Mouse (Mus musculus) heart, postnatal 10 days (tissue): ENCODE data around the gene 6430548M08Rik. TPM values are rescaled to one million over a fixed set of nuclear protein-coding genes. Genes with fewer than 3 reads are reported as not detected.

Experiments
- DNase-seq, 2 experiments: peaks; one replicate each; pipeline ENCODE4 v3.0.0; 2021
- intact Hi-C: fragments of 180-260 bp; cut with DNase I; formaldehyde crosslinking; loops from one replicate; pipeline ENCODE4 v1.15.1; 2025
- total RNA-seq, 2 experiments: library from RNA; stranded (reverse); gene quantifications; 2 replicates each; pipeline ENCODE4 v1.2.3; 2021

The 6430548M08Rik gene
- 10 to 100 TPM; 18.7 to 20.1 TPM for total RNA-seq

GRCm38 (mm10) chr8:120113758-120114255 is at the start of gene 6430548M08Rik:
6430548M08Rik (plus strand) TSS chr8:120114152.
- intact Hi-C loops = no loop called here
- peak; percentile 100 for DNase-seq

GRCm38 (mm10) chr8:120065611-120066010 is 48.3 kb upstream of the 6430548M08Rik start:
- intact Hi-C loops = no loop called here
- DNase-seq = no peak

GRCm38 (mm10) chr8:120066226-120066625 is 47.7 kb upstream of the 6430548M08Rik start:
- no peak for DNase-seq
- intact Hi-C loops = no loop called here

GRCm38 (mm10) chr8:120067936-120068668 is 45.9 kb upstream of the 6430548M08Rik start:
- DNase-seq = peak; percentile 80 to 81
- intact Hi-C loops = no loop called here

- DNase-seq = peak; percentile 89 to 93
- intact Hi-C loops = loop anchor here (1.0 to 5.0 kb wide), 3 partner anchors 89 to 289 kb away; no protein-coding TSS in a partner anchor
These were observed 42.3 kb upstream of the 6430548M08Rik start for GRCm38 (mm10) chr8:120071684-120072083.

- DNase-seq = no peak
- intact Hi-C loops = loop anchor here (1.0 to 5.0 kb wide), 3 partner anchors 90 to 290 kb away; no protein-coding TSS in a partner anchor
These were observed 41.7 kb upstream of the 6430548M08Rik start for GRCm38 (mm10) chr8:120072259-120072658.

GRCm38 (mm10) chr8:120072827-120073226 is 41.1 kb upstream of the 6430548M08Rik start:
- DNase-seq = peak; percentile 38 to 46
- intact Hi-C loops = loop anchor here (1.0 to 5.0 kb wide), 3 partner anchors 91 to 291 kb away; no protein-coding TSS in a partner anchor

GRCm38 (mm10) chr8:120074516-120074915 is 39.4 kb upstream of the 6430548M08Rik start:
- no peak for DNase-seq
- intact Hi-C loops = loop anchor here (5.0 kb wide), 2 partner anchors 92 to 292 kb away; no protein-coding TSS in a partner anchor

GRCm38 (mm10) chr8:120075347-120075746 is 38.6 kb upstream of the 6430548M08Rik start:
- no peak for DNase-seq
- intact Hi-C loops = no loop called here

- intact Hi-C loops = loop anchor here (1.0 kb wide), 1 partner anchor 134 kb away; no protein-coding TSS in a partner anchor
- DNase-seq = peak; percentile 77 to 87
These were observed 35.9 kb upstream of the 6430548M08Rik start for GRCm38 (mm10) chr8:120078080-120078479.

GRCm38 (mm10) chr8:120079361-120079760 is 34.6 kb upstream of the 6430548M08Rik start:
- DNase-seq = no peak
- intact Hi-C loops = no loop called here

GRCm38 (mm10) chr8:120083261-120083660 is 30.7 kb upstream of the 6430548M08Rik start:
- intact Hi-C loops = no loop called here
- DNase-seq = no peak

- intact Hi-C loops = no loop called here
- DNase-seq = no peak
These were observed 29.2 kb upstream of the 6430548M08Rik start for GRCm38 (mm10) chr8:120084783-120085182.

GRCm38 (mm10) chr8:120089511-120089910 is 24.4 kb upstream of the 6430548M08Rik start:
- intact Hi-C loops = no loop called here
- no peak for DNase-seq

GRCm38 (mm10) chr8:120091032-120091431 is 22.9 kb upstream of the 6430548M08Rik start:
- intact Hi-C loops = no loop called here

GRCm38 (mm10) chr8:120093103-120093502 is 20.8 kb upstream of the 6430548M08Rik start:
- no peak for DNase-seq
- intact Hi-C loops = no loop called here

More at GRCm38 (mm10) chr8:120091032-120091431, 22.9 kb upstream of the 6430548M08Rik start:
- no peak for DNase-seq

GRCm38 (mm10) chr8:120094801-120095200 is 19.2 kb upstream of the 6430548M08Rik start:
- no peak for DNase-seq
- intact Hi-C loops = no loop called here

GRCm38 (mm10) chr8:120096486-120096885 is 17.5 kb upstream of the 6430548M08Rik start:
- intact Hi-C loops = no loop called here
- no peak for DNase-seq

- DNase-seq = no peak
- intact Hi-C loops = no loop called here
These were observed 13.4 kb upstream of the 6430548M08Rik start for GRCm38 (mm10) chr8:120100388-120101067.

- intact Hi-C loops = no loop called here
- DNase-seq = peak; percentile 83 to 90
These were observed 12.6 kb upstream of the 6430548M08Rik start, which contains the start of gene Zdhhc7 for GRCm38 (mm10) chr8:120101068-120101972. Zdhhc7 (minus strand) TSS chr8:120101482.
